Mouse (Mus musculus) kidney, embryonic 16.5 days (tissue): ENCODE measurements around the gene Mecr. TPM values are rescaled to one million over a fixed set of nuclear protein-coding genes. Genes with fewer than 3 reads are reported as not detected.

Source experiments
- ATAC-seq: fragments of 200-750 bp; cut with Nextera tagmentation; 2 replicates; pipeline ENCODE4 v1.8.0; 2017; ENCODE audit warnings: moderate TSS enrichment; ENCODE audit not compliant: low FRiP score, low TSS enrichment
- H3K27ac ChIP-seq: fragments of 300-500 bp; sonication (generic); 2 replicates; pipeline ENCODE4 v1.5.1; 2014; ENCODE audit warnings: low read length
- H3K27me3 ChIP-seq: fragments of 300-500 bp; sonication (generic); 2 replicates; pipeline ENCODE4 v1.6.1; 2014; ENCODE audit warnings: low read length, control low read depth, mixed read lengths; ENCODE audit not compliant: insufficient read depth
- H3K36me3 ChIP-seq: fragments of 300-500 bp; sonication (generic); 2 replicates; pipeline ENCODE4 v1.6.1; 2014; ENCODE audit warnings: low read length, control low read depth, mixed read lengths; ENCODE audit not compliant: insufficient read depth
- H3K4me1 ChIP-seq: fragments of 300-500 bp; sonication (generic); 2 replicates; pipeline ENCODE4 v1.6.1; 2014; ENCODE audit warnings: low read length, control low read depth, mixed read lengths; ENCODE audit not compliant: insufficient read depth
- H3K4me2 ChIP-seq: fragments of 300-500 bp; sonication (generic); replicated peaks from 2 replicates; pipeline ENCODE4 v1.6.1; 2014; ENCODE audit warnings: low read depth, low read length
- H3K4me3 ChIP-seq: fragments of 300-500 bp; sonication (generic); 2 replicates; pipeline ENCODE4 v1.5.1; 2014; ENCODE audit warnings: mild to moderate bottlenecking, low read length
- H3K9ac ChIP-seq: fragments of 300-500 bp; sonication (generic); replicated peaks from 2 replicates; pipeline ENCODE4 v1.6.1; 2014; ENCODE audit warnings: low read length
- H3K9me3 ChIP-seq: fragments of 300-500 bp; sonication (generic); 2 replicates; pipeline ENCODE4 v1.6.1; 2016; ENCODE audit warnings: low read length, control low read depth
- whole genome bisulfite sequencing: fragments of 180-500 bp; shearing (Covaris S2); extraction: QIAGEN DNeasy Blood & Tissue Kit; methylation state at CpG from one replicate; pipeline ENCODE4 v1.1.7; 2014; 5-methylcytosine and 5-hydroxymethylcytosine counted together
- polyA plus RNA-seq: library from polyadenylated mRNA; unstranded; fragments of >200 nt; fragmentation: Nextera tagmentation; extraction: Ambion mirVana; gene quantifications from 2 replicates; pipeline ENCODE4 v1.2.1, GENCODE M21; 2015

Gene Mecr
- polyA plus RNA-seq, 1 experiment from 2014 or later, result 53.8 TPM

DNA sequence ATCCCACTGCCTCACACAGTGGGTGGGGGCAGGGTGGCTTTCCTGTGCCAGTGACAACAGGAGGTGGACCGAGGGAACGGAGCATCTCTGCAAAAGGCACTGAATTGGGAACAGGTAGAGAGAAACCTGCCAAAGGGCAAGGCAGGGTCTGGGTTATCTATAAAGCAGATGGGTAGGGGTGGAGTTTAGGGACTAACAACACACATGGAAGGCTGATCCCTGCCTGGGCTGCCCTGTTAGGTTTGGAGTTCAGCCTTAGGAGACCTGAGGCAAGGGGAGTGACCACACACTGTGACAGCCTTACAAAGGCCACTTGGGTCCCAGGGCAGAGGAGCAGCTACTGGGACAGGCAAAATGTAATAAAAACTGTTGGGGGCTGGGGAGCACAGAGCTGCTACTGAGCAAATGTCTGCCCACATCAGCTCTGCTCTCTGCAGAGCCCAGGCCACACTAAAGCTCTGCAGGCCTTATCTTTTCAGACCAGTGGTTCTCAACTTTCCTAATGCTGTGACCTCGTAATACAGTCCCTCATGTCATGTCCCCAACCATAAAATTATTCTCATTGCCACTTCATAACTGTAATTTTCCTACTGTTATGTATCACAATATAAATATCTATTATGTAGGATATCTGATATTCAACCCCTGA, 10.4 kb upstream of the Mecr start:
- Histone ChIP-seq H3K4me3 (no peak overlapping the region), H3K27ac (no peak overlapping the region), H3K4me1 (peaks cover 15% of the 10 kb centered on the region), H3K36me3 (no peaks in the 10 kb centered on the region), H3K27me3 (peaks cover 6% of the 10 kb centered on the region), H3K9me3 (no peaks in the 10 kb centered on the region), H3K4me2 (no peak overlapping the region), H3K9ac (no peak overlapping the region)
- ATAC-seq, result no peak
- WGBS, result 71% methylated on average over 3 of the region's 3 CpGs

DNA sequence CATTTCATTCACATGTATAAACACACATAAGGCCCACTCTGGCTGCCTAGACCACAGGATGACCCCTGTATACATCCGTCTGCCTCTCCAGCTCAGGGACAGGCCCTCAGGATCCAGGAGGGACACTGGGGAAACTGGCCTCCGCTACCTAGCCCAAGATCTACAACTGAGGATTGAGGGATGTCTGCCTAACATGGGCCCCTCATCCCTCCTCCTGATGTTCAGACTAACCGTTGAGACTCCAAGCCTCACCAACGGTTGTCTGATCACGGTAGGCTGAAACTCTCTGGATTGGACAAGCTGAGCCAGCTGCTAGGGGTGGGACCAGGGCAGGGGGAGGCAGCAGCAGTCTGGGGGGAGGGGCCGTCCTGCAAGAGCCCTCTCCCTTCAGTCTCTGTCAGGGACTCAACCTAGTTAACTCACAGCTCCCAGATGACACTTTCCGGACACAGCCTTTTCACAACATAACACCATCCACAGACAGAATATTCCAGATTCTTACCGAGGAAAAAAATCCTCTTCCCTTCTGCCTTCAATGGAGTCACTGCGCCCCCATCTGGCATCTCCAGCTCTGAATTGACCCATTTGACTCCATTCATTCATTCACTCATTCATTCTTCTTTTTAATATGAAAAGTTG, 9.2 kb upstream of the Mecr start:
- 27% methylated on average over 9 of the region's 9 CpGs for WGBS
- no peak for ATAC-seq
- H3K9me3 ChIP-seq, result no peaks in the 10 kb centered on the region
- H3K9ac ChIP-seq, result no peak overlapping the region
- peaks cover 18% of the 10 kb centered on the region for H3K4me1 ChIP-seq
- H3K27me3 ChIP-seq, result peaks cover 6% of the 10 kb centered on the region
- H3K36me3 ChIP-seq, result no peaks in the 10 kb centered on the region
- H3K27ac ChIP-seq, result no peak overlapping the region
- no peak overlapping the region for H3K4me3 ChIP-seq
- no peak overlapping the region for H3K4me2 ChIP-seq

DNA sequence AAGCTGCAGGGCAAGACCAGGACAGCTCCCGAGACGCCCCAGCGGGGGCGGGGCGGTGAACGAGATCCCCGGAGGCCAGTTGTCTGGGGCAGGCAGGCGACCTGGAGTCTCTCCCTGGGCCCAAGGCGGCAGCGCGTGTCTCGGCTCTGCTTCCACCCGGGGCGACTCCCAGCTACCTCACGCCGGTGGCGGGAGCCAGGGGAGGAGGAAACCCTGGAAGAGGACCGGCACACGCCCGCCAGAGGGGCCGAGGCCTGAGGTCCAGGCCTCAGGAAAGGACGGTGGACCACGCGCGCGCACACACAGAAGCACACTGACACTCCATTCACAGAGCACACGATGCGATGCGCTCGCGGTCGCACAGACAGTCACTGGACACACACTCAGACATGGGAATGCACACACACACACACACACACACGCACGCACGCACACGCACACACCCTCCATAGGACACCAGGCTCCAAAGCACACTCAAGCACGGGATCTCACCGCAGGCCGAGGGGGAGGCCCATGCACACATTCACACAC, 6.9 kb upstream of the Mecr start:
- no peak overlapping the region for H3K27ac ChIP-seq
- peak overlapping the region; percentile 88 for H3K4me2 ChIP-seq
- WGBS, result under 1% methylated on average over 39 of the region's 39 CpGs
- peak overlapping the region; percentile 70 for H3K4me3 ChIP-seq
- peak overlapping the region; percentile 81 for H3K9ac ChIP-seq
- H3K27me3 ChIP-seq, result peaks cover 6% of the 10 kb centered on the region
- H3K9me3 ChIP-seq, result no peaks in the 10 kb centered on the region
- peak; percentile 24 for ATAC-seq
- no peaks in the 10 kb centered on the region for H3K36me3 ChIP-seq
- H3K4me1 ChIP-seq, result peaks cover 18% of the 10 kb centered on the region

DNA sequence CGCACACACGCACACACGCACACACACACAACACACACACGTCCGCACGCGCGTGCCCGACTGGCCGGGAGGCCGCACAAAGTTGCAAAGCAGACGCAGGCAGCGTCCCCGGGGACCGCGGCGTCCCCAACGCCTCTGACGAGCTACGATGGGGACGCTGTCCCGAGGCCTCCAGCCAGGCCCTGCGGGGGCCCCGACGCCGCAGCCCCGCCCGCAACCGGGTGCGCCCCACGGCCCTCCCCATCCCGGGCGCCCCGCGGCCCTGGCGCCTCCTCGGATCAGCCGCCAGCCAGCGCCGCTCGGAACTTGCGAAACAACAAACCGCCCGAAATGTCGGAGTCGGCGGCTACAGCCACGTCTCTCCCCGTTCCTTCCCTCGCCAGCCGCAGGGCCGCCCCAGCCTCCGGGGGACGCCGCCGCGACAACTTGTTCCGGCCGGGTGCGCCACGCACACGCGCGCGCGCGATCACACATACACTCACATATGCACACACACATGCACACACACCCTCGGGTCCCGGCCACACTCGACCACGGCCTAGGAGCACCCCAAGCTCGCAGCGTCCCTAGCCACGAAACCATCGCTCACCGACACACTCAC, 6.3 kb upstream of the Mecr start:
- peaks cover 18% of the 10 kb centered on the region for H3K4me1 ChIP-seq
- H3K4me2 ChIP-seq, result peak overlapping the region; percentile 88
- peak; percentile 32 for ATAC-seq
- no peak overlapping the region for H3K27ac ChIP-seq
- WGBS, result under 1% methylated on average over 76 of the region's 76 CpGs
- H3K9me3 ChIP-seq, result no peaks in the 10 kb centered on the region
- H3K9ac ChIP-seq, result peak overlapping the region; percentile 81
- H3K4me3 ChIP-seq, result peak overlapping the region; percentile 70
- H3K36me3 ChIP-seq, result no peaks in the 10 kb centered on the region
- peaks cover 6% of the 10 kb centered on the region for H3K27me3 ChIP-seq

DNA sequence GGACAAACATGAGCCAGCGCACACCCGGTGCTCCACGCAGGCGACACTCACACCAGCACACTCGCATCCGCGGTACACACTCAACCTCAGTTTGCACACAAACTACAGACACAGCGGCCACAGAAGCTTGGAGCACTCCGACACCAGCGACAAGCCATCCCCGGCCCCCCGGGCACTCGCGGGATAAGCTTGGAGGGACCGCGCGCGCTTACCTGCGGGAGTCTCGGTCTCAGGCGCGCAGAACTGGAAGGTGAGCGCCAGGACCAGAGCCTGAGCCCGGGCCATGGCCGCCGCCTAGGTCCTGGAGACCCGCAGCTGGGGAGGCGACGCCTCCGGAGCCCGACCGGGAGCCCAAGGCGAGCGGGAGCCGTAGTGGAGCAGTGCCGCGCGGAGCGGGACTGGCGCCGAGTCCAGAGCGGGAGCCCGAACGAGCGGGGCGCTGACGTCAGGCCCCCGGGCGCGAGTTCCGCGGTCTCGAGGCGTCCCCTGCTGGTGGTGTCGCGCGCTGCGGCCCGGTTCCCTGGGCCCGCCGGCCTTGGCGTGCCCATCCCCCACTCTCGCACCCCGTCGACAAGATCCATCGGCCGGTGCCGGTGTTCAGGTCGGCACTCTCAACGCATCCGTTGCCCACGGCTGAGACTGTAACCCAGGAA, 5.3 kb upstream of the Mecr start, which contains the start of gene Ptpru:
Gene Ptpru, minus strand, starts transcription at position 417 of the 653 bp plus-strand sequence.
- Histone ChIP-seq H3K36me3 (no peaks in the 10 kb centered on the region), H3K9me3 (no peaks in the 10 kb centered on the region), H3K4me1 (peaks cover 22% of the 10 kb centered on the region), H3K27ac (no peak within 1 kb of the TSS), H3K4me2 (peak within 1 kb of the TSS; percentile 88), H3K4me3 (peak within 1 kb of the TSS; percentile 70), H3K27me3 (peaks cover 6% of the 10 kb centered on the region), H3K9ac (peak within 1 kb of the TSS; percentile 81)
- under 1% methylated on average over 72 of the region's 72 CpGs for WGBS
- peak; percentile 87 for ATAC-seq

DNA sequence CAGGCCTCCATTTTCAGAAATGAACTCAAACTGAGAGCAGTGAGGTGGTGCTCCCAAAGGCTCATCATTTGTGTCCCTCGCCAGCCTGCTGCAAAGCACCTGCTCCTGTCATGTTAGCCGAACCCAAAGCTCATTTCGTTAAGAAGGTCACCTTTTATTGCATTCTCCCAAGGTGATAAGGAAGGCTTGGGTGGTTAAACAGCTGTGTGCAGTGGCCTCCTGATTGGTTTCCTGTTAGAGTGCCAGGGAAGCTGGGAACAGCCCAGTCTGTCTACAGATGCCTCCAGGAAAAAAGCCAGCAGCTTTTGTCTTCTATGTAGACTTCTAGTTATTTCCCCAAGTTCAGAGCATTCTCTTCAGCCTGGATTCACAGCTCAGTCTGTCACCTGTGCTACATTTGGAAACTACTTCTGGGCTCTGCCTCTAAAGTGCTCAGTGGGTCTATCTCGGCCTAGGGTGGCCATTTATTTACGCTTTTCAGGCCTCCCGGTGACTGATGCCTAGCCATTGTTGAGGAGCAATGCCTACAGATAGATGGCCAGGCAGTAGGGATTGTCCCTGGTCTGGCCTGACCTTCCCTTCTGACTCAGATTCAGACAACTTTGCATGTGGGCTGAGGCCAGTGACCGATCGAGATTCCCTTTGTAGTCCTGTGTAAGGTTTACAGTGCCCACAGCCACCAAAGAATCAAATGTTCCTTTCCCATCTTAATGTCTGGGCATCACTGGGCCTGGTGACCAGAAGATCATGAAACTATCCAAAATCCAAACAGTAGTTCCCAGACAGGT, 2.9 kb downstream of the Mecr start:
- H3K4me1 ChIP-seq, result peaks cover 29% of the 10 kb centered on the region
- no peak overlapping the region for H3K27ac ChIP-seq
- H3K4me3 ChIP-seq, result no peak overlapping the region
- H3K27me3 ChIP-seq, result no peaks in the 10 kb centered on the region
- no peak for ATAC-seq
- H3K9ac ChIP-seq, result no peak overlapping the region
- no peak overlapping the region for H3K4me2 ChIP-seq
- H3K36me3 ChIP-seq, result no peaks in the 10 kb centered on the region
- no peaks in the 10 kb centered on the region for H3K9me3 ChIP-seq
- WGBS, result 83% methylated on average over 8 of the region's 8 CpGs

DNA sequence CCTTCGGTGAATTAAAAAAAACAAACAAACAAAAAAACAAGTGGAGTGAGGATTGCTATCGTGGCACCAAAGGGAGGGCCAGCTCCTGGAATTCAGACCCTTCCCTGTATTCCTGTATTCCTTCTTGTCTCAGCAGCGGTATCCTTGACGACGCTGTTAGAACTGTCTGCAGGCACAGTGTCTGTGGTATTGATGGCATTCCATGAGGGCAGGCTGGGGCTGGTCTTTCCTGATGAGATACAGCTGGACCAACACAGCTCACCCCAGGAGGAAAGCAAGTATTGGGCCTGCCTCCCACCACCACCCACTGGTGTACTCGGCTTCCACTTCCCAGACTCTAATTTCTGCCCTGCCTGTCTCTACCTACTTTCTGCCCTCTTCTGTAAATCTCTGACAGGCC, 4.8 kb downstream of the Mecr start:
- Histone ChIP-seq H3K27ac (peak overlapping the region; percentile 40; the same call in 1 of the 2 replicates), H3K9ac (no peak overlapping the region), H3K4me1 (peaks cover 24% of the 10 kb centered on the region), H3K36me3 (no peaks in the 10 kb centered on the region), H3K4me3 (no peak overlapping the region), H3K9me3 (no peaks in the 10 kb centered on the region), H3K27me3 (no peaks in the 10 kb centered on the region), H3K4me2 (no peak overlapping the region)
- no peak for ATAC-seq
- WGBS, result 57% methylated on average over 6 of the region's 6 CpGs

DNA sequence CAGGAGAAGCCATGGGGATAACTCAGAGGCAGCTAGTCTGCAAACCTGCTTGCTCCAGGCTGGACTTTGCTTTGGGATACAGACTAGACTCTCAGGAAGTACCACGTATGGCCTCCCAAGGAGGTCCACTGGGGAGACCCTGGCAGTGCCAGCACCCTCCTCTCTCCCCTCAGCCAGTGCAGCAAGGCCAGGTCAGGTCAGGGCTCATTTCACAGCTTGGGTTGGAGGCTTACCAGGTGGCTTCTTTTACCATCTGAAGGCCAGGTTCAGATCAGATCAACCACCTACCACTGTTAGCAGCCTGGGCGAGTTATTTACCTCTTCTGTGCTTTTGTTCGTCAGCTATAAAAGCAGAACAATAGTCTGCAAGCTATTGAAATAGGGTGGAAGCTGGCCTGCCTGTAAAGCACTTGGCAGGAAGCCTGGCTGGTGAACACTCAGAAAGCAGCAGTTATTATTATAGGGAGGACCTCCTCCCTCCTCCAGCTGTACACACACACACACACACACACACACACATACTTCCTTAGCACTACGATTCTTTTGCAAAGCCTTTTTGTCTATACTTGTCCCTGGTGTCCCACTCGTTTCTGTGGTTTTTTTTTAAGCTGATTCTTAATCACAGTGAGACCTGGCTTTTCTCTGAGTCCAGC, 6.8 kb downstream of the Mecr start:
- no peak overlapping the region for H3K9ac ChIP-seq
- H3K36me3 ChIP-seq, result no peaks in the 10 kb centered on the region
- H3K27me3 ChIP-seq, result no peaks in the 10 kb centered on the region
- H3K9me3 ChIP-seq, result no peaks in the 10 kb centered on the region
- H3K4me1 ChIP-seq, result peaks cover 16% of the 10 kb centered on the region
- H3K4me2 ChIP-seq, result no peak overlapping the region
- 11% methylated on average over 5 of the region's 5 CpGs for WGBS
- H3K4me3 ChIP-seq, result no peak overlapping the region
- H3K27ac ChIP-seq, result peak overlapping the region; percentile 66
- ATAC-seq, result no peak

DNA sequence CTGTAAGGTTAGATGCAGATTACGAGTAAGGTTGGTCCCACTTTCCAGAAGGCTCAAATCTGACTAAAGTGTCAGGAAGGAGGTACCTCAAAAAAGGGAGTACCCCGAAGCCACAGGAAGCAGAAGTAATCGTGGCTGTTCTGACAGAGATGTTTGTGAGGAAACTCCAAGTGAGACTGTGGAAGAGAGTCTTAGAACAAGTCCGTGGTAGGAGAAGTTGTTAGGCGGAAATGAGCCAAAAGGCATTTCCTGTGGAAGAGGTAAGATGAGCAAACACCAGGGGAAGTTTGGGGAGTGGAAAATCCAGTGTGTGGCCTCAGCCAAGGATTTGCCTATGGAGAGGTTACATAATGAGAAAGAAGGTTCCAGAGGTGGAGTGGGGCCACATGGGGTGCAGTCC, 11.7 kb downstream of the Mecr start:
- Histone ChIP-seq H3K9me3 (no peaks in the 10 kb centered on the region), H3K4me3 (no peak overlapping the region), H3K9ac (no peak overlapping the region), H3K36me3 (peaks cover 8% of the 10 kb centered on the region; the same call in 1 of the 2 replicates), H3K27ac (no peak overlapping the region), H3K4me2 (no peak overlapping the region), H3K27me3 (no peaks in the 10 kb centered on the region), H3K4me1 (peaks cover 11% of the 10 kb centered on the region)
- no peak for ATAC-seq
- WGBS, result 83% methylated on average over 5 of the region's 5 CpGs
